Mouse (Mus musculus): ENCODE results near the gene Plch1. TPM values are rescaled to one million over a fixed set of nuclear protein-coding genes. Genes with fewer than 3 reads are reported as not detected.

Gene Plch1
- total RNA-seq, 2 experiments from 2014 or later = not detected

DNA sequence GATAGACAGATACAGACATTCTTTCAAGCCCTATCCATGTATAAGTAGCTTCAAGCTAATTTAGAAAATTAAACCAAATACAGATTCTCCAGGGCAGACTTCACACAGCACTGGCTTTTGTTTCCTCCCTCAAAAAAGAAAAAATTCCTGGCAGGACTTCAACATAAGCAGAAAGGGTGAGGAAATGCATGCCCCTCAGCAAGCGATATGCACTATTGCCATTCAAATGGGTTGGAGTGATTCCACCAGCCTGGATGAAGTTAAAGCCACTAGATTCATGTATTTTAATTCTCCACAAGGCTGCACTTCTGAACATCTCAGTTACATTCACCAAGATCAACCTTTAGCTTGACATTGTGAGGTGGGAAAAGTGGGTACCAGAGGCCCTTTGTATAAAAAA is 138.5 kb downstream of the Plch1 start:
- no peak for ATAC-seq (replicated peaks; ENCODE audit: low FRiP score, poor library complexity, severe bottlenecking)

DNA sequence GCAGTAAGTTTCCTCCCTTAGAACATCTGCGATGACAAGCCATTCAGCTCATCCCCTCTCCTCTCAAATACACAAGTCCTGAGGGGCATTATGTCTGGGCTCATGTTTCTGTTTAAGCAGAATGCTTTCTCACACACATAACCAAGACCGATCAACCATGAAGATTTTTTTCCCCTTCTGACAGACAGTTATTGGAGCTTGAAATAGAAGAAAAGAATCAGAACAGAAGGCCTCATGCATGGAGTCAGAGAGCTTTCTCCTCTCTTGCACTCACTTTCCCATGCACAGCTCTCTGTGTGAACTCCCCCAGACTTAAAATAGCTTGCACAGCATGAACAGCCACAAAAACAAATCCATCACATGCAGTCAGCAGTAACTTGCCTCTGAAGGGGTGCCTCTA is 159.2 kb downstream of the Plch1 start:
- no peak for ATAC-seq (replicated peaks; ENCODE audit: low FRiP score, poor library complexity, severe bottlenecking)

DNA sequence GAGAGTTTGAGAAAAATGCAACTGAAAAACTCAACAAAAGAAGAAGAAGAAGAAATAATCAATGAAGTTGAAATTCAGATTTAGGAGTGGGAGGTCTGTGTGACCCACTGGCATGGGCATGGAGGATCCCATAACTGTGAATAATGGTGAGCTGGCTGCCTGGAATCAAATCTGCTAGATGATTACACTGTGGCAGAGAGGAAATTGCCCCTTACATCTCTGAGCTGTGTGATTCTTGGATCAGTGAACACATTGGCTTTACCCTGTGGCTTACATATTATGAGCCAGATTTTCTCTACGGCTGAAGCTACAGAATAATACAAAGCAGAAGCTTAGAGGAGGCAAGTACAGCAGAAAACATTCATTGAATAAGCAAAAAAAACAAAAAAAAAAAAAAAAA is 170.9 kb downstream of the Plch1 start:
- ATAC-seq (replicated peaks; ENCODE audit: low FRiP score, poor library complexity, severe bottlenecking) = no peak

GRCm38 (mm10) chr3:63726667-63727342 is 172.5 kb downstream of the Plch1 start:
- no peak for ATAC-seq (replicated peaks; ENCODE audit: low FRiP score, poor library complexity, severe bottlenecking)

DNA sequence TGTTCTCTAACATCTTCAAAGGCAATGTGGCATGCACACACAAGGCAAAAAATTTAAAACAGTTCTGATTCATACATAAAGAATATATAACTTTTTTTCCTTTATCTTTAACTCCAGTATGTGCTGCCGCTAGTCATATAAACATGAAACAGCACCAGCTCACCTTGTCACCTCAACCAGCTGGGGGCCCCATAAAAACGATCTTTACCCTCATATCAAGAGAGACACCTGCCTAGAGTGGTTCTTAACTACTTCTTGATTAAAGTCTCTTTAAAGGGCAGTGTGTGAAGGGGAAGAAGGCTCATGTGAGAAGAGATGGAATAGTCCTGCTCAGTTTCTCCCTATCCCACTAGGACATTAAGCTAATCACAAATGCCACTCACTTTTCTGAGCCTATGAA is 205.6 kb downstream of the Plch1 start:
- no peak for ATAC-seq (replicated peaks; ENCODE audit: low FRiP score, poor library complexity, severe bottlenecking)

- ATAC-seq (replicated peaks; ENCODE audit: low FRiP score, poor library complexity, severe bottlenecking) = no peak
Observed at GRCm38 (mm10) chr3:63692727-63693126, 206.5 kb downstream of the Plch1 start.

DNA sequence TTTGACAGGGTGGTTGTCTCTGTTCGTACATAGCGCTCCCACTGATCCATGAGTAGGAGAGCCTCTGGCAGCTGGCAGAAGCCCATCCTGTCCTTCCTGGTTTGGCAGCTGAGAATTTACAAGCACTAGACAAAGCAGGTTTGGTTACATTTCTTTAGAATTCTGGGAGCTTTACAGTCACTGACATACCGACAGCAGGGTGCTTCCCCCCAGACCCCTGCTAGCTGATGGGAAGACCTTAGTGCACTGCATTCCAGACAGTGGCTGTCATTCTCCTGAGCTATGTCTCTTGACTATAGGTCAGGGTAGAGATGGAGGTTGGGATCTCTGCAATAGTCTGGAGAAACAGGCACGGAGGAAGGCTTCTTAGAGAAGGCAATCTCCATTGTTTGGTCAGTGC is 230.5 kb downstream of the Plch1 start:
- ATAC-seq (replicated peaks; ENCODE audit: low FRiP score, poor library complexity, severe bottlenecking) = no peak

- ATAC-seq (replicated peaks; ENCODE audit: low FRiP score, poor library complexity, severe bottlenecking) = no peak
Observed at GRCm38 (mm10) chr3:63665307-63665706, 234.0 kb downstream of the Plch1 start.

DNA sequence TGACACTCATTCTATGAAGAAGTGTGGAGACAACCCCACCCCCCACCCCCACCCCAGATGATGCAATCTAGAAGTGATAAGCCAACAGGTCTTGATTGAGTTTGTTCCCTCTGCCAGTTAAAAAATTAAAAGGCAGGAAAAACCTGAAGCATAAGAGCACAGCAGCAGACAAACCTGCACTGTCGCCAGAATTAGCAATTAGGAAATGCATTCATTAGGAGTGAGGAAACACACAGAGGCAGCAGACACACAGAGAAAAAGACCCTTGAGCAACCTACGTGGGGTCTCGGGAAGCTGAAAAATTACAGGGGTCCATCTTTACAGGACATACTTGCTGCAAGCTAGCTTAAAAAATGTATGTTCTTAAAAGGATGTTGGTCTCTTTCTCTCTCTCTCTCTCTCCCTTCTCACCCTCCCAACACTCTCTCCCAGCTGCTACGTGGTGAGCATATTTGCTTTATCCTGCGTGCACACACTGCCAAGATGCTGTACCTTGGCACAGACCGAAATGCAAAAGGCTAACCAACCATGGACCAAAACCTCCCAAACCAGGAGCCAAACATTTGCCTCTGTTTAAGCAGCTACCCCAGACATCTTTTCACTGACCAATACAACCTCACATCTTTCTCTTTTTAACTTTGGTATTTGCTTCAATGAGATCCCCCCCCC is 234.6 kb downstream of the Plch1 start:
- no peak for ATAC-seq (replicated peaks; ENCODE audit: low FRiP score, poor library complexity, severe bottlenecking)

Other genes with a start within 250 kb of the Plch1 start
- 2.3 TPM in 1 of 2 replicates, not detected in the other for gene E130311K13Rik, start 30.0 kb upstream of the Plch1 start, total RNA-seq (2015; ENCODE audit: low replicate concordance)
- gene E130311K13Rik, start 30.0 kb upstream of the Plch1 start, total RNA-seq (2017; ENCODE audit: low replicate concordance) = 0.98 and 2.5 TPM in 2 replicates
- gene Slc33a1, start 65.3 kb upstream of the Plch1 start, total RNA-seq (2015; ENCODE audit: low replicate concordance) = 5.4 TPM in 2 replicates
- gene Slc33a1, start 65.3 kb upstream of the Plch1 start, total RNA-seq (2017; ENCODE audit: low replicate concordance) = 6.7 and 7.2 TPM in 2 replicates
- gene Gmps, start 76.6 kb upstream of the Plch1 start, total RNA-seq (2015; ENCODE audit: low replicate concordance) = 10.0 and 10.4 TPM in 2 replicates
- 9.3 and 9.6 TPM in 2 replicates for gene Gmps, start 76.6 kb upstream of the Plch1 start, total RNA-seq (2017; ENCODE audit: low replicate concordance)
- not detected in 2 replicates for gene Vmn2r1, start 182.1 kb upstream of the Plch1 start, total RNA-seq (2015; ENCODE audit: low replicate concordance)
- gene Vmn2r1, start 182.1 kb upstream of the Plch1 start, total RNA-seq (2017; ENCODE audit: low replicate concordance) = not detected in 2 replicates
- not detected in 2 replicates for gene Vmn2r2, start 242.5 kb upstream of the Plch1 start, total RNA-seq (2015; ENCODE audit: low replicate concordance)
- gene Vmn2r2, start 242.5 kb upstream of the Plch1 start, total RNA-seq (2017; ENCODE audit: low replicate concordance) = not detected in 2 replicates